Mouse (Mus musculus) liver, embryonic 14.5 days (tissue): ENCODE results near the gene Man1c1.

ENCODE experiments used
- CTCF ChIP-seq: IDR thresholded peaks from 2 replicates; pipeline ENCODE4 v1.5.1; 2016; ENCODE audit warnings: antibody characterized with exemption, low read depth, control low read depth
- EP300 ChIP-seq: IDR thresholded peaks from 2 replicates; pipeline ENCODE4 v1.6.1; 2016; ENCODE audit warnings: antibody characterized with exemption, low read depth

DNA sequence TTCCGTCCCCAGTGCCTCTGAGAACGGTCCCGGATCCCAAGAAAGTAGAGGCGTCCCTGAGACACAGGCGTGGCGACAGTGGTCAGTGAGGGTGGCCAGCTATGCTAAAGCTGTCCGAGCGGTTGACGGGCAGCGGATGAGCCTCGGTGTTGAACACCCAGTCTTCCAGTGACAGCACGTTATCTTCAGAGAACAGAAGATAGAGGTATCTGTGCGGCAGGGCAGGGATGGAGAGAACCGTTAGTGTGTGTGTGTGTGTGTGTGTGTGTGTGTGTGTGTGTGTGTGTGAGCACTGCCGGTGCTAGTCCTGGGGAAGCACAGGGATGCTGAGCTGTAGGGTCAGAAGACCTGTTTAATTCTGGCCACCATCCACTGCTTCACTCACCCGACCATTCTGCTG lies 140.5 kb downstream of the Man1c1 start:
- no peak for TF ChIP-seq CTCF
- peak; percentile 68 for TF ChIP-seq EP300
